Mouse (Mus musculus) ovary, postnatal 10 days (tissue): ENCODE measurements at regions not wholly inside any gene's neighbourhood (a gene's known extent, or its start where the extent isn't known, plus 50 kb on each side); places are given as distances from the start of the nearest gene placed in this dataset.
A peak's percentile ranks its signal among the peaks of the same experiment; 100 is the strongest.

Experiments used
- DNase-seq: peaks from one replicate; pipeline ENCODE4 v3.0.0; 2022; ENCODE audit warnings: low spot score

- no peak for DNase-seq
Measured at GRCm38 (mm10) chr9:117967080-117967479, 73.2 kb upstream of the Azi2 start.

DNA sequence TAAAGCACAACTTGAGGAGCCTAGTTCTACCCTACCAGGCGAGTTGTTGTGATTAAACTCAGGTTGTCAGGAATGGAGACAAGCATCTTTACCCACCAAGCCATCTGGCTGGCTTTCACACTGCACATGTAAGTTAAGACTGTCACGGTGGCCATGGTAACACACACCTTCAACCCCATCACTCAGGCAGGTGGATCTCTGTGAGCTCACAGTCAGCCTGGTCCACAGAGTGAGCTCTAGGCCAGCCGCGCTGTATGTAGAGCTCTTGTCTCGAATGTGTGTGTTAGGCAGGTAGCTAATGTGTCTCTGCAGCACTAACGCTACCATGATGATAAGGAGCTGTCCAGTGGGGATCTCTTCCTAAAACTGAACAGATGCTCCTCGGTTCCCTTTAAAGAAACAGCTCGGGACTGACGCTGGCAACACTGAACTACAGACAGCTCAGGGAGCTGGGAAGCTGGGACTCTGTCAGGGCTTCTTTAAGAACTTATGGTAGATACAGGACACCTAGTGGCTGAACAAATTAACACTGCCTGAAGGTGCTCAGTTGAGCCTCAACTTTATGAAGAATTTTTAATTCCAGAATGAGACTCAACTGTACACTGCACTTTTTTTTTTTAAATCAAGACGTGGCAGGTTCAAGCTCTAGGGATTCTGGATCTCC lies 73.8 kb upstream of the Azi2 start:
- DNase-seq, result no peak

- DNase-seq, result no peak
Measured at GRCm38 (mm10) chr9:117962088-117963030, 77.9 kb upstream of the Azi2 start.

GRCm38 (mm10) chr9:117959845-117960244 lies 80.5 kb upstream of the Azi2 start:
- DNase-seq, result no peak

DNA sequence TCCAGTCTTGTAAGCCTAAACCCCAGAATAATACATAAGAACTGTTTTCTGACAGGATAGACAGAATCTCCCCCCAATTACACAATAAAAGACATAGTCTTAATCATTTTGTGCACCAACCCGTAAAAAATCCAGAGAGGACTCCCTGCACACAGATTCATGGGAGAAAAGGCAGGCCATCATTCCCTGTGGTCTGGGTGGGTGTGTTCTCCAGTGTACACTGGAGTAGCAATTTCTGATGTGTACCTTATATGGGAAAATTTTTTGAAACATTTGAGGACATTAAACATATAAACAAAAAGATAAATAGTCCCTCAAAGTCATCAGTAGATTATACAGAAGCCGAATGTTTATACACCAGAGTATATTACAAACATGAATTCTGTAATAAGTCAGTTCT lies 83.1 kb upstream of the Azi2 start:
- no peak for DNase-seq

- no peak for DNase-seq
Measured at GRCm38 (mm10) chr9:117956691-117957090, 83.6 kb upstream of the Azi2 start.

- no peak for DNase-seq
Measured at GRCm38 (mm10) chr9:117927466-117927847, 112.8 kb upstream of the Azi2 start.

- DNase-seq, result no peak
Measured at GRCm38 (mm10) chr9:117926700-117927465, 113.4 kb upstream of the Azi2 start.

DNA sequence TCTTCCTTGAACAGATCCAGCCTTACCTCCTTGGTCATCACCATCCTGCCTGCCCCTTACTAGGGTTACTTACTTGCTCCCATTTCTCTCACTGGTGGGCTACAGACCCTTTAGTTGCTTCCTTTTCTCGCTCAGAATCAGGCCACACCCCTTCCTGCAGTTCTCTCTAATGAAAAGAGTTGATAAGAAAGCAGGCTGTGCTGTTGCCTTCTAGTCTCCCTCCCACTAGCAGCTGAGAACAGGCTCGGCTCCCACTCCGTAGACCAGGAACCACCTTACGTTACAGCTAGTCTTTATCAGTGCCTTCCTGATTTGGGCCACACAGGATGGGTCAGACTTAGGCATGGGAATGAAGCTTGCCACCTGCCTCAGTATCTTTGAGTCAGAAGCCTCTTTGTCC lies 117.3 kb upstream of the Azi2 start:
- DNase-seq, result no peak

- DNase-seq, result no peak
Measured at GRCm38 (mm10) chr9:117907895-117908424, 132.3 kb upstream of the Azi2 start.

DNA sequence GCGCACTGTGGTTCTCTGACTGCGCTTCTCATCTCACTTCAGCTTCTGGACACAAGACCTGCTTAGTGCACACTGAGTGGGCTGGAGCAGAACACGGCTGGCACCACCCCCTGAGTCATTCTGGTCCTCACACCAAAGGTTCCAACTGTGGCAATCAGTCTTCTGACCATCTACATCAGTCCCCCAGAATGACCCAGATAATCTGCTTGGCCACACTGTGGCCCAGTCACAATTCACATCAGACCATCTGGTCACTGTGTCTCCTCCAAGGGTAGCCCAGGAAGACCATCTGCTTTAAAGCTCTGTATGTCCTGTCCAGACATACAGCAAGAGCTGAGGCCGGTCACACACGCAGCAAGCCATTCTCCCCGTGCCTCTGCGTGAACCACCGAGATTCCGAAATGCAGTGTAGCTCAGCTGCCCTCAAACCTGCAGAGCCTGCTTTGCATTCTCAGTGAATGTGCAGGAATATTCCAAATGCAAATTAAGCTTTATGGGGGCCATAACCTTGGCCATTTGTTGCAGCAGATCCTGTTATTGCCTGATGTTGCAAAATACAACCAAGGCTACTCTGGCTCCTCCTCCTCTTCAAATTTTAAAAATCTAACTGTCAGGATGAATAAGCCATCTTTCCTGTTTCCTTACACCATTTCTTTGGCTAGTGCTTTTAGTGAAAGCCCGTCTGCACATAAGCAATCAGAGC lies 135.1 kb upstream of the Azi2 start:
- DNase-seq, result no peak

- DNase-seq, result no peak
Measured at GRCm38 (mm10) chr9:117904621-117905020, 135.7 kb upstream of the Azi2 start.

- DNase-seq, result no peak
Measured at GRCm38 (mm10) chr9:117903025-117903424, 137.3 kb upstream of the Azi2 start.

- no peak for DNase-seq
Measured at GRCm38 (mm10) chr9:117902239-117902939, 137.9 kb upstream of the Azi2 start.

- no peak for DNase-seq
Measured at GRCm38 (mm10) chr9:117900631-117901030, 139.7 kb upstream of the Azi2 start.

DNA sequence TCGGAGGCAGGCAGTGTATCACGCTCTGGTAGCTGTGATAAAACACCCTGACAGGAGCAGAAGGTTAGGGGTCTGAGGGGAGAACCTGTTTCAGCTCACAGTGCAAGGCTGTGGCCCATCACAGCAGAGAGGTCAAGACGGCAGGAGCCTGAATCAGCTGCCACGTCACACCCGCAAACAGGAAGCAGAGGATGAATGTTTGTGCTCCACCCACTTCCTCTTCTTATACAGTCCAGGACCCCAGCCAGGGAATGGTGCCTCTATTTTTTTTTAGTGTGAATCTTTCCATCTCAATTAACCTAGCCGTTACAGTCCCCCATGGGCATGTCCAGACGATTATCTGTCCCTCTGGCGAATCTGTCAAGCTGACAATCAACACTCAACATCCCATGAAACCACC lies 143.8 kb upstream of the Azi2 start:
- no peak for DNase-seq

GRCm38 (mm10) chr9:117892601-117893000 lies 147.7 kb upstream of the Azi2 start:
- no peak for DNase-seq

DNA sequence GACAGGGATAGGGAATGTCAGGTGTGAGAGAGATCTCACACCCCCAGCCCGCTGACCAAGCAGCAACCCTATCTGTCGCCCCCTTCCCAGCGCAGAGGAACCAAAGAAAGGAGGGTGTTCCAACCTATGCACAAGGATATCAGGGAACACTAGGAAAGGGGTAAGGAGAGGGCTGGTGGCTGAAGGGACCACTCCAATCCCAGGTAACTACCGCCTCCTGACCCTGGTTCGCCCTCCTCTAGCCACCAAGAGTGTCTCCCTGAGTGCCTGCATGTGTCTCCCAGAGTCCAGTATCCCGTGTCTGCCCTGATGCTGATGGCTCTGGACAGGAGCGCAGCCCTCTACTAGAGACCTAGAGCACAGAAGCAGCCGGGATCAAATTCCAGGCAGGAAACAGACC lies 167.1 kb upstream of the Azi2 start:
- no peak for DNase-seq

GRCm38 (mm10) chr9:117872387-117873081 lies 167.8 kb upstream of the Azi2 start:
- DNase-seq, result peak; percentile 13

DNA sequence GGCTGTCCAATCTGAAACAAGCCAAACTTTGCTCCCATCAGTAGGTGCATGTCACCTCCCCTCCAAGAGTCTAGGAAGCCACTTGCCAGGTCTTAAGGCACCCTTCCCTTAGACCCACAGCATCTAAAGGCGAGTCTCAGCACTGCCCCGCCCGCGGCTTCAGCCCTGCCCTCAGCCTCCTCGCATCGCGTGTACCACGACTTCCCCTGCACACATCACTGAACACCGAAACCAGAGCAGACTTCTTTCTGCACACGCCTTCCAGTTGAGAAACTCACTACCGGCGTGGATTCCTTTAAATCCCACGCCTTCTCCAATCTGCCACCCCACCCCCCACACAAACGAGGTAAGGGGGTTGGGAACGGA lies 168.3 kb upstream of the Azi2 start:
- DNase-seq, result no peak

GRCm38 (mm10) chr9:117870616-117871015 lies 169.7 kb upstream of the Azi2 start:
- no peak for DNase-seq
